20 mouse cellular contexts compared by ENCODE assay signal in genomic region chr1:183191398-183191797, GRCm38 (mm10). TPM values are rescaled to one million over a fixed set of nuclear protein-coding genes. Genes with fewer than 3 reads are reported as not detected.
DNase-seq lines count a peak whose midpoint lies in the region; ATAC-seq and TF ChIP-seq lines count a peak whose summit lies in the region.
"Had no signal": no experiment of that assay in that cellular context is flagged by ENCODE, and none has a peak within 500 bp of the region (broad histone marks: within the 10 kb centered on the region; RNA-seq: fewer than 3 reads in every experiment).

No protein-coding gene starts in this region.

- no peak overlapping the region for H3K4me3 ChIP-seq in midbrain, postnatal 0 days (ENCODE audit: low read depth, low read length)
- H3K4me3 ChIP-seq in midbrain, embryonic 16.5 days (ENCODE audit: low read depth, low read length), result no peak overlapping the region
- no peak overlapping the region for H3K4me3 ChIP-seq in limb, embryonic 11.5 days (ENCODE audit: low read depth, low read length)
- H3K4me3 ChIP-seq: embryonic facial prominence, embryonic 15.5 days; forebrain, embryonic 15.5 days; hindbrain, embryonic 12.5 days; liver, embryonic 12.5 days; neural tube, embryonic 15.5 days had no signal

- no peaks in the 10 kb centered on the region for H3K27me3 ChIP-seq in midbrain, postnatal 0 days (ENCODE audit: insufficient read depth, low read length)
- no peaks in the 10 kb centered on the region for H3K27me3 ChIP-seq in midbrain, embryonic 16.5 days (ENCODE audit: control insufficient read depth, insufficient read depth, low read depth, low read length)
- H3K27me3 ChIP-seq in limb, embryonic 11.5 days (ENCODE audit: control insufficient read depth, insufficient read depth, low read length), result no peaks in the 10 kb centered on the region
- H3K27me3 ChIP-seq: embryonic facial prominence, embryonic 15.5 days; forebrain, embryonic 15.5 days; hindbrain, embryonic 12.5 days; liver, embryonic 12.5 days; neural tube, embryonic 15.5 days had no signal

- no peaks in the 10 kb centered on the region for H3K36me3 ChIP-seq in midbrain, postnatal 0 days (ENCODE audit: insufficient read depth, low read length)
- no peaks in the 10 kb centered on the region for H3K36me3 ChIP-seq in midbrain, embryonic 16.5 days (ENCODE audit: control insufficient read depth, insufficient read depth, low read length)
- H3K36me3 ChIP-seq in limb, embryonic 11.5 days (ENCODE audit: control insufficient read depth, insufficient read depth, low read length), result no peaks in the 10 kb centered on the region
- H3K36me3 ChIP-seq: embryonic facial prominence, embryonic 15.5 days; forebrain, embryonic 15.5 days; hindbrain, embryonic 12.5 days; liver, embryonic 12.5 days; neural tube, embryonic 15.5 days had no signal

- H3K9me3 ChIP-seq in midbrain, postnatal 0 days (ENCODE audit: low read length), result no peaks in the 10 kb centered on the region
- no peaks in the 10 kb centered on the region for H3K9me3 ChIP-seq in midbrain, embryonic 16.5 days (replicated peaks; ENCODE audit: control insufficient read depth, low read length, poor library complexity, severe bottlenecking)
- H3K9me3 ChIP-seq in limb, embryonic 11.5 days (ENCODE audit: control insufficient read depth, low read length), result no peaks in the 10 kb centered on the region
- H3K9me3 ChIP-seq: embryonic facial prominence, embryonic 15.5 days; forebrain, embryonic 15.5 days; hindbrain, embryonic 12.5 days; liver, embryonic 12.5 days; neural tube, embryonic 15.5 days had no signal

- WGBS in midbrain, postnatal 0 days, result 47% methylated on average over 10 of the region's 10 CpGs
- WGBS in midbrain, embryonic 16.5 days, result 52% methylated on average over 10 of the region's 10 CpGs
- WGBS in limb, embryonic 11.5 days, result 45% methylated on average over 10 of the region's 10 CpGs

- no peak for TF ChIP-seq CTCF in midbrain, postnatal 0 days (IDR thresholded peaks at IDR 0.05)

- peak; percentile 81 for DNase-seq in heart, adult 11 months
- DNase-seq in heart, postnatal 14 days, result no peak
- no peak for DNase-seq in midbrain, postnatal 0 days (ENCODE audit: low spot score)
- no peak for DNase-seq in limb, embryonic 11.5 days (ENCODE audit: low spot score)
- DNase-seq in spleen, adult 18-20 months, result no peak
- DNase-seq in adrenal gland, adult 2 months, result no peak
- DNase-seq: cerebellum, adult 11 months; cerebellum, adult 9-11 months; heart, postnatal 10 days; kidney, postnatal 4 days; lung, adult 2 months; lung, postnatal 14 days had no signal

- H3K4me1 ChIP-seq in midbrain, postnatal 0 days (ENCODE audit: insufficient read depth, low read length), result peaks cover 3% of the 10 kb centered on the region
- H3K4me1 ChIP-seq in midbrain, embryonic 16.5 days (ENCODE audit: control insufficient read depth, insufficient read depth, low read length), result peaks cover 18% of the 10 kb centered on the region
- peaks cover 55% of the 10 kb centered on the region for H3K4me1 ChIP-seq in limb, embryonic 11.5 days (ENCODE audit: control insufficient read depth, insufficient read depth, low read length)

- H3K27ac ChIP-seq in midbrain, postnatal 0 days (ENCODE audit: low read depth, low read length), result no peak overlapping the region
- H3K27ac ChIP-seq in midbrain, embryonic 16.5 days (ENCODE audit: low read length), result no peak overlapping the region
- H3K27ac ChIP-seq in limb, embryonic 11.5 days (replicated peaks; ENCODE audit: low read depth, low read length), result 0 out of 2 replicates have a peak overlapping the region, but pooled peaks have one; percentile 0
- H3K27ac ChIP-seq: embryonic facial prominence, embryonic 15.5 days; forebrain, embryonic 15.5 days; hindbrain, embryonic 12.5 days; liver, embryonic 12.5 days; neural tube, embryonic 15.5 days had no signal

- H3K9ac ChIP-seq in midbrain, postnatal 0 days (replicated peaks; ENCODE audit: low read length, poor library complexity, severe bottlenecking), result 0 out of 2 replicates have a peak overlapping the region, but pooled peaks have one; percentile 29
- H3K9ac ChIP-seq in midbrain, embryonic 16.5 days (ENCODE audit: low read depth, low read length), result no peak overlapping the region
- no peak overlapping the region for H3K9ac ChIP-seq in limb, embryonic 11.5 days (ENCODE audit: low read length)
- H3K9ac ChIP-seq: embryonic facial prominence, embryonic 15.5 days; forebrain, embryonic 15.5 days; hindbrain, embryonic 12.5 days; liver, embryonic 12.5 days; neural tube, embryonic 15.5 days had no signal

- intact Hi-C loops in heart, postnatal 14 days (cut with DNase I), result no loop called here

- no peak for ATAC-seq in midbrain, postnatal 0 days (ENCODE audit: low FRiP score)
- no peak for ATAC-seq in midbrain, embryonic 16.5 days
- ATAC-seq in limb, embryonic 11.5 days (ENCODE audit: insufficient number of reproducible peaks, low FRiP score, low TSS enrichment, low read depth), result no peak
- ATAC-seq: forebrain, embryonic 15.5 days; intestine, postnatal 0 days; liver, embryonic 12.5 days had no signal

- no peak overlapping the region; the same call in 1 of the 2 replicates for H3K4me2 ChIP-seq in midbrain, postnatal 0 days (ENCODE audit: low read depth, low read length, poor library complexity, severe bottlenecking)
- H3K4me2 ChIP-seq in midbrain, embryonic 16.5 days (ENCODE audit: low read length), result no peak overlapping the region
- no peak overlapping the region for H3K4me2 ChIP-seq in limb, embryonic 11.5 days (ENCODE audit: low read depth, severe bottlenecking)
- H3K4me2 ChIP-seq: embryonic facial prominence, embryonic 15.5 days; forebrain, embryonic 15.5 days; heart, embryonic 11.5 days; hindbrain, embryonic 12.5 days; liver, embryonic 12.5 days; neural tube, embryonic 15.5 days had no signal

RNA-seq across cellular contexts. Expression of gene Disp1, which starts 29.9 kb away (rescaled TPM):
- 1 to 10 TPM; 7.5 to 8.5 TPM for total RNA-seq in heart, postnatal 14 days (2021)
- total RNA-seq in midbrain, postnatal 0 days (2014; rRNA removed), result 12.3 and 14.1 TPM in 2 replicates
- polyA plus RNA-seq in midbrain, postnatal 0 days (2015; fragmentation: Nextera tagmentation; extraction: Ambion mirVana), result 7.6 TPM in 2 replicates
- 7.6 and 10.3 TPM in 2 replicates for polyA plus RNA-seq in midbrain, embryonic 16.5 days (2015; fragmentation: Nextera tagmentation; extraction: Ambion mirVana)
- polyA plus RNA-seq in limb, embryonic 11.5 days (2014; fragmentation: Nextera tagmentation; extraction: Ambion mirVana), result 19.3 and 20.1 TPM in 2 replicates
- total RNA-seq in adrenal gland, adult 2 months (2021), result 10 to 100 TPM; 12.9 to 17.6 TPM
- polyA plus RNA-seq in adrenal gland, adult 2 months (2012; rRNA removed), result 13.9 and 14.6 TPM in 2 replicates
